Comparison of ENCODE assay signal across 15 mouse cellular contexts in genomic region chr8:8919582-8920503, GRCm38 (mm10).
DNase-seq lines count a peak whose midpoint lies in the region; ATAC-seq lines count a peak whose summit lies in the region.
"Had no signal": no experiment of that assay in that cellular context is flagged by ENCODE, and none has a peak within 500 bp of the region (broad histone marks: within the 10 kb centered on the region; RNA-seq: fewer than 3 reads in every experiment).

No protein-coding gene starts in this region.

- WGBS in hindbrain, embryonic 15.5 days: 13% methylated on average over 11 of the region's 11 CpGs
- 11% methylated on average over 11 of the region's 11 CpGs for WGBS in hindbrain, embryonic 13.5 days

- ATAC-seq in hindbrain, embryonic 15.5 days (ENCODE audit: low FRiP score, low read depth): no peak
- ATAC-seq in hindbrain, embryonic 13.5 days (ENCODE audit: low FRiP score): no peak

- H3K27me3 ChIP-seq in hindbrain, embryonic 15.5 days: no peaks in the 10 kb centered on the region
- H3K27me3 ChIP-seq in hindbrain, embryonic 13.5 days: no peaks in the 10 kb centered on the region
- H3K27me3 ChIP-seq: embryonic facial prominence, embryonic 15.5 days had no signal

- no peaks in the 10 kb centered on the region for H3K36me3 ChIP-seq in hindbrain, embryonic 15.5 days
- no peaks in the 10 kb centered on the region for H3K36me3 ChIP-seq in hindbrain, embryonic 13.5 days
- H3K36me3 ChIP-seq: embryonic facial prominence, embryonic 15.5 days had no signal

- H3K9ac ChIP-seq in hindbrain, embryonic 15.5 days: no peak overlapping the region
- no peak overlapping the region for H3K9ac ChIP-seq in hindbrain, embryonic 13.5 days
- H3K9ac ChIP-seq: embryonic facial prominence, embryonic 15.5 days; hindbrain, embryonic 14.5 days had no signal

- 0 out of 2 replicates have a peak, but pooled peaks cover 7% of the 10 kb centered on the region for H3K4me1 ChIP-seq in hindbrain, embryonic 15.5 days (replicated peaks)
- H3K4me1 ChIP-seq in hindbrain, embryonic 13.5 days (replicated peaks): peaks cover 9% of the 10 kb centered on the region

- peak overlapping the region; percentile 24 for H3K4me2 ChIP-seq in hindbrain, embryonic 15.5 days
- no peak overlapping the region for H3K4me2 ChIP-seq in hindbrain, embryonic 13.5 days
- H3K4me2 ChIP-seq: embryonic facial prominence, embryonic 15.5 days; heart, embryonic 11.5 days; hindbrain, embryonic 14.5 days had no signal

- 0 out of 2 replicates have a peak, but pooled peaks cover 4% of the 10 kb centered on the region for H3K9me3 ChIP-seq in hindbrain, embryonic 15.5 days
- peaks cover 12% of the 10 kb centered on the region for H3K9me3 ChIP-seq in hindbrain, embryonic 13.5 days
- H3K9me3 ChIP-seq: embryonic facial prominence, embryonic 15.5 days had no signal

- peak; percentile 57 for DNase-seq in ES-CJ7 (ENCODE audit: low read depth, low spot score)
- peak; percentile 43 for DNase-seq in R1 (ENCODE audit: low read depth, low spot score)
- DNase-seq in mesoderm, embryonic 11.5 days (ENCODE audit: low read depth, low spot score): peak; percentile 22
- no peak for DNase-seq in right cerebral cortex, adult 18-20 months
- no peak for DNase-seq in natural killer cell, adult 2 months (ENCODE audit: low spot score in 2 of 2)
- DNase-seq: adrenal gland, postnatal 25 days; cerebellum, adult 11 months; lung, postnatal 14 days; thymus, postnatal 25 days had no signal

- H3K27ac ChIP-seq in hindbrain, embryonic 15.5 days (replicated peaks): no peak overlapping the region
- H3K27ac ChIP-seq in hindbrain, embryonic 13.5 days: no peak overlapping the region
- H3K27ac ChIP-seq: embryonic facial prominence, embryonic 15.5 days; hindbrain, embryonic 14.5 days had no signal

- no peak overlapping the region for H3K4me3 ChIP-seq in hindbrain, embryonic 15.5 days
- H3K4me3 ChIP-seq in hindbrain, embryonic 13.5 days: no peak overlapping the region
- H3K4me3 ChIP-seq: embryonic facial prominence, embryonic 15.5 days; myocyte had no signal

Comparison
In these comparisons a context has a peak if more than half of its experiments do, and no peak if none do; other contexts are left out.
1. DNase-seq: peak in ES-CJ7 (single experiment), R1 (single experiment) and mesoderm, embryonic 11.5 days (single experiment); none in right cerebral cortex, adult 18-20 months (single experiment) and natural killer cell, adult 2 months (0 of 2).